Mouse (Mus musculus): ENCODE data around the gene Lemd2.

GRCm38 (mm10) chr17:27237731-27238130 is 33.5 kb upstream of the Lemd2 start:
- TF ChIP-seq EP300 (IDR thresholded peaks at IDR 0.05; ENCODE audit: low read depth) (no peak), CTCF (IDR thresholded peaks at IDR 0.05; ENCODE audit: low read depth) (no peak)
